Comparison of ENCODE assay signal across 17 mouse cellular contexts in genomic region chr12:71345471-71345870, GRCm38 (mm10). TPM values are rescaled to one million over a fixed set of nuclear protein-coding genes. Genes with fewer than 3 reads are reported as not detected.
DNase-seq lines count a peak whose midpoint lies in the region; ATAC-seq lines count a peak whose summit lies in the region.
"Had no signal": no experiment of that assay in that cellular context is flagged by ENCODE, and none has a peak within 500 bp of the region (broad histone marks: within the 10 kb centered on the region; RNA-seq: fewer than 3 reads in every experiment).

No protein-coding gene starts in this region.

- peak overlapping the region; percentile 67 for H3K27ac ChIP-seq in kidney, embryonic 14.5 days (ENCODE audit: low read depth, low read length)
- no peak overlapping the region for H3K27ac ChIP-seq in embryonic facial prominence, embryonic 11.5 days (replicated peaks; ENCODE audit: low read depth, low read length)
- no peak overlapping the region; the same call in 1 of the 2 replicates for H3K27ac ChIP-seq in embryonic facial prominence, embryonic 15.5 days (replicated peaks)
- H3K27ac ChIP-seq in limb, embryonic 15.5 days: peak overlapping the region; percentile 17; the same call in 1 of the 2 replicates
- H3K27ac ChIP-seq: forebrain, embryonic 13.5 days; left cerebral cortex, adult 2 months; neural tube, embryonic 15.5 days had no signal

- H3K4me1 ChIP-seq in kidney, embryonic 14.5 days (ENCODE audit: control insufficient read depth, insufficient read depth, low read length): peaks cover 5% of the 10 kb centered on the region
- H3K4me1 ChIP-seq in embryonic facial prominence, embryonic 11.5 days (ENCODE audit: control insufficient read depth, insufficient read depth, low read length): no peaks in the 10 kb centered on the region
- peaks cover 11% of the 10 kb centered on the region for H3K4me1 ChIP-seq in embryonic facial prominence, embryonic 15.5 days
- peaks cover 12% of the 10 kb centered on the region for H3K4me1 ChIP-seq in limb, embryonic 15.5 days
- H3K4me1 ChIP-seq: neural tube, embryonic 15.5 days had no signal

- no peak overlapping the region for H3K9ac ChIP-seq in kidney, embryonic 14.5 days (ENCODE audit: low read depth, low read length)
- no peak overlapping the region for H3K9ac ChIP-seq in embryonic facial prominence, embryonic 11.5 days (replicated peaks; ENCODE audit: low read length)
- H3K9ac ChIP-seq in embryonic facial prominence, embryonic 15.5 days: no peak overlapping the region
- no peak overlapping the region for H3K9ac ChIP-seq in limb, embryonic 15.5 days
- H3K9ac ChIP-seq: forebrain, embryonic 13.5 days; neural tube, embryonic 15.5 days had no signal

- H3K4me3 ChIP-seq in kidney, embryonic 14.5 days (ENCODE audit: low read length): no peak overlapping the region
- H3K4me3 ChIP-seq in embryonic facial prominence, embryonic 11.5 days (ENCODE audit: low read depth, low read length): no peak overlapping the region
- H3K4me3 ChIP-seq in embryonic facial prominence, embryonic 15.5 days (replicated peaks): no peak overlapping the region
- no peak overlapping the region for H3K4me3 ChIP-seq in limb, embryonic 15.5 days
- H3K4me3 ChIP-seq: forebrain, embryonic 13.5 days; left cerebral cortex, adult 2 months; neural tube, embryonic 15.5 days had no signal

- no peaks in the 10 kb centered on the region for H3K9me3 ChIP-seq in kidney, embryonic 14.5 days (ENCODE audit: control insufficient read depth, low read length)
- H3K9me3 ChIP-seq in embryonic facial prominence, embryonic 11.5 days (replicated peaks; ENCODE audit: control insufficient read depth, low read length): no peaks in the 10 kb centered on the region
- H3K9me3 ChIP-seq in embryonic facial prominence, embryonic 15.5 days (replicated peaks): no peaks in the 10 kb centered on the region
- H3K9me3 ChIP-seq in limb, embryonic 15.5 days: no peaks in the 10 kb centered on the region
- H3K9me3 ChIP-seq: forebrain, embryonic 13.5 days; neural tube, embryonic 15.5 days had no signal

- no peaks in the 10 kb centered on the region for H3K36me3 ChIP-seq in kidney, embryonic 14.5 days (ENCODE audit: control insufficient read depth, insufficient read depth, low read length)
- no peaks in the 10 kb centered on the region for H3K36me3 ChIP-seq in embryonic facial prominence, embryonic 11.5 days (replicated peaks; ENCODE audit: control insufficient read depth, insufficient read depth, low read depth, low read length)
- no peaks in the 10 kb centered on the region for H3K36me3 ChIP-seq in embryonic facial prominence, embryonic 15.5 days
- H3K36me3 ChIP-seq in limb, embryonic 15.5 days: no peaks in the 10 kb centered on the region
- H3K36me3 ChIP-seq: neural tube, embryonic 15.5 days had no signal

- no peak for DNase-seq in kidney, postnatal 25 days
- DNase-seq in embryonic facial prominence, embryonic 11.5 days (ENCODE audit: low spot score): peak; percentile 61
- no peak for DNase-seq in adrenal gland, postnatal 10 days
- DNase-seq in thymus, postnatal 14 days: no peak
- DNase-seq: cerebellum, adult 2 months; gastrocnemius, postnatal 10 days; heart, postnatal 10 days; right cerebral cortex, adult 18-20 months; thymus, postnatal 36 days had no signal

- ATAC-seq in kidney, embryonic 14.5 days (ENCODE audit: low FRiP score, low TSS enrichment): no peak
- ATAC-seq in embryonic facial prominence, embryonic 11.5 days (replicated peaks; ENCODE audit: insufficient number of reproducible peaks, low FRiP score, low TSS enrichment, low read depth): no peak
- no peak for ATAC-seq in embryonic facial prominence, embryonic 15.5 days (ENCODE audit: insufficient number of reproducible peaks, low FRiP score, low TSS enrichment, low read depth)
- no peak for ATAC-seq in limb, embryonic 15.5 days (ENCODE audit: insufficient number of reproducible peaks, low FRiP score, low TSS enrichment, low read depth)
- ATAC-seq: forebrain, embryonic 13.5 days; inflammation-experienced regulatory T-cells, adult 6 months had no signal

- 33% methylated on average over 7 of the region's 7 CpGs for WGBS in kidney, embryonic 14.5 days
- WGBS in embryonic facial prominence, embryonic 11.5 days: 45% methylated on average over 7 of the region's 7 CpGs
- WGBS in embryonic facial prominence, embryonic 15.5 days: 27% methylated on average over 7 of the region's 7 CpGs
- WGBS in limb, embryonic 15.5 days: 34% methylated on average over 7 of the region's 7 CpGs

- no peak overlapping the region for H3K4me2 ChIP-seq in kidney, embryonic 14.5 days (replicated peaks; ENCODE audit: low read depth, low read length)
- H3K4me2 ChIP-seq in embryonic facial prominence, embryonic 11.5 days (ENCODE audit: low read depth, low read length): no peak overlapping the region
- 0 out of 2 replicates have a peak overlapping the region, but pooled peaks have one; percentile 6 for H3K4me2 ChIP-seq in embryonic facial prominence, embryonic 15.5 days (replicated peaks)
- no peak overlapping the region for H3K4me2 ChIP-seq in limb, embryonic 15.5 days
- H3K4me2 ChIP-seq: forebrain, embryonic 13.5 days; liver, embryonic 11.5 days; neural tube, embryonic 15.5 days had no signal

- H3K27me3 ChIP-seq in kidney, embryonic 14.5 days (ENCODE audit: control insufficient read depth, insufficient read depth, low read length): no peaks in the 10 kb centered on the region
- H3K27me3 ChIP-seq in embryonic facial prominence, embryonic 11.5 days (ENCODE audit: control insufficient read depth, insufficient read depth, low read length): no peaks in the 10 kb centered on the region
- no peaks in the 10 kb centered on the region for H3K27me3 ChIP-seq in embryonic facial prominence, embryonic 15.5 days
- no peaks in the 10 kb centered on the region for H3K27me3 ChIP-seq in limb, embryonic 15.5 days
- H3K27me3 ChIP-seq: forebrain, embryonic 13.5 days; neural tube, embryonic 15.5 days had no signal

RNA-seq across cellular contexts. Expression of gene Dact1, which starts 35.8 kb away (rescaled TPM):
- 18.9 and 19.9 TPM in 2 replicates for polyA plus RNA-seq in kidney, embryonic 14.5 days (2014; fragmentation: Nextera tagmentation; extraction: Ambion mirVana)
- 26.6 and 28.6 TPM in 2 replicates for polyA plus RNA-seq in embryonic facial prominence, embryonic 11.5 days (2014; fragmentation: Nextera tagmentation; extraction: Ambion mirVana)
- 18.4 and 19.9 TPM in 2 replicates for polyA plus RNA-seq in embryonic facial prominence, embryonic 15.5 days (2015; fragmentation: Nextera tagmentation; extraction: Ambion mirVana)
- 11.0 and 12.2 TPM in 2 replicates for polyA plus RNA-seq in limb, embryonic 15.5 days (2015; fragmentation: Nextera tagmentation; extraction: Ambion mirVana)
- total RNA-seq in adrenal gland, postnatal 10 days (2021): 10 to 100 TPM; 18.2 to 21.9 TPM
- polyA plus RNA-seq: inflammation-experienced regulatory T-cells, adult 6 months had no signal

Comparison
In these comparisons a context has a peak if more than half of its experiments do, and no peak if none do; other contexts are left out.
1. H3K27ac ChIP-seq: peak in kidney, embryonic 14.5 days (single experiment) and limb, embryonic 15.5 days (single experiment); none in embryonic facial prominence, embryonic 11.5 days (single experiment) and embryonic facial prominence, embryonic 15.5 days (single experiment).